Mouse (Mus musculus) cerebellum, adult 2 months (tissue): ENCODE results near the gene Sec31b.

ENCODE experiments used
- CTCF ChIP-seq: fragments of 200-500 bp; IDR thresholded peaks from 2 replicates; pipeline ENCODE4 v1.5.1; 2011; ENCODE audit warnings: low read depth, mild to moderate bottlenecking, control low read depth, low read length, moderate library complexity, borderline replicate concordance; ENCODE audit not compliant: insufficient read depth
- POLR2A ChIP-seq: fragments of 200-500 bp; IDR thresholded peaks from 2 replicates; pipeline ENCODE4 v1.6.1; 2011; ENCODE audit warnings: low read length, control low read depth, borderline replicate concordance; ENCODE audit not compliant: insufficient read depth

GRCm38 (mm10) chr19:44511451-44512231 lies 34.0 kb downstream of the Sec31b start:
- TF ChIP-seq POLR2A (no peak), CTCF (no peak)
